Mouse (Mus musculus) liver, embryonic 13.5 days (tissue): ENCODE measurements at regions not wholly inside any gene's neighbourhood (a gene's known extent, or its start where the extent isn't known, plus 50 kb on each side); places are given as distances from the start of the nearest gene placed in this dataset.
"Not testable (repeated sequence)": the region's sequence is repeated elsewhere in the genome, so short reads cannot be mapped to it uniquely, and the experiment has no call there.

Experiments used
- ATAC-seq: fragments of 200-750 bp; cut with Nextera tagmentation; 2 replicates; pipeline ENCODE4 v1.8.0; 2017; ENCODE audit warnings: low read depth, mild to moderate bottlenecking, moderate number of reproducible peaks, moderate library complexity
- DNase-seq: peaks from one replicate; pipeline ENCODE4 v3.0.0; 2022
- H3K27ac ChIP-seq: fragments of 300-500 bp; sonication (generic); 2 replicates; pipeline ENCODE4 v1.5.1; 2015; ENCODE audit warnings: moderate library complexity, mild to moderate bottlenecking, inconsistent platforms
- H3K27me3 ChIP-seq: fragments of 300-500 bp; sonication (generic); 2 replicates; pipeline ENCODE4 v1.6.1; 2015; ENCODE audit warnings: mild to moderate bottlenecking, inconsistent platforms
- H3K36me3 ChIP-seq: fragments of 300-500 bp; sonication (generic); 2 replicates; pipeline ENCODE4 v1.6.1; 2015; ENCODE audit warnings: mild to moderate bottlenecking, inconsistent platforms
- H3K4me1 ChIP-seq: fragments of 300-500 bp; sonication (generic); replicated peaks from 2 replicates; pipeline ENCODE4 v1.6.1; 2015; ENCODE audit warnings: inconsistent platforms
- H3K4me2 ChIP-seq: fragments of 300-500 bp; sonication (generic); 2 replicates; pipeline ENCODE4 v1.6.1; 2015; ENCODE audit warnings: inconsistent platforms, mild to moderate bottlenecking, moderate library complexity
- H3K4me3 ChIP-seq: fragments of 300-500 bp; sonication (generic); replicated peaks from 2 replicates; pipeline ENCODE4 v1.5.1; 2015; ENCODE audit warnings: mild to moderate bottlenecking, inconsistent platforms
- H3K9ac ChIP-seq: fragments of 300-500 bp; sonication (generic); 2 replicates; pipeline ENCODE4 v1.6.1; 2015; ENCODE audit warnings: mild to moderate bottlenecking, inconsistent platforms
- H3K9me3 ChIP-seq: fragments of 300-500 bp; sonication (generic); replicated peaks from 2 replicates; pipeline ENCODE4 v1.6.1; 2016; ENCODE audit warnings: inconsistent platforms
- WGBS: fragments of 180-500 bp; shearing (Covaris S2); methylation state at CpG from one replicate; pipeline ENCODE4 v1.1.7; 2015; ENCODE audit not compliant: insufficient replicate concordance; 5-methylcytosine and 5-hydroxymethylcytosine counted together

- not testable (repeated sequence) for H3K27me3 ChIP-seq, H3K36me3 ChIP-seq, H3K9me3 ChIP-seq, H3K4me1 ChIP-seq, H3K9ac ChIP-seq, H3K27ac ChIP-seq, H3K4me2 ChIP-seq, ATAC-seq, H3K4me3 ChIP-seq, DNase-seq
- 64% methylated on average over 3 of the region's 3 CpGs for WGBS
Measured at GRCm38 (mm10) chr17:13432256-13432655, 77.9 kb downstream of the Tcp10c start.

DNA sequence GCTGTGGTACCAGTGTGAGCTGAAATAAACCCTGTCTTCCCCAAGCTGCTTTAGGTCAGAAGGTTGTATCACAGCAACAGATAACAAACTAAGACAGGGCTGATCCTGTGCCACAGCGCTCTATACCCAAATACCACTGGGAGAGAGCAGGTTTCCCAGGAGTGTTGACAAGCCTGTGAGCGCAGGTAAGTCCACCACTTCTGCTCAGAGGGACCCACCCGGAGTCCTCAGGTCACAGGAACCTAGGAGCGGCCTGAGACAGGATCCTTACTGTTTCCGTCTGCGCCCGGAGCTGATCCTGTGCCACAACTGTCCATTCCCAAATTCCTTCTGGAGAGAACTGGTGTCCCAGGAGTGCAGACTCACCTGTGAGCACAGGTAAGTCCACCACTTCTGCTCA is 79.8 kb downstream of the Tcp10c start:
- not testable (repeated sequence) for H3K27me3 ChIP-seq, H3K9ac ChIP-seq, H3K27ac ChIP-seq, H3K4me1 ChIP-seq, H3K36me3 ChIP-seq, ATAC-seq, H3K9me3 ChIP-seq, H3K4me3 ChIP-seq, DNase-seq, H3K4me2 ChIP-seq
- WGBS, result 67% methylated on average over 7 of the region's 7 CpGs

- H3K9me3 ChIP-seq, H3K4me3 ChIP-seq, H3K36me3 ChIP-seq, H3K27me3 ChIP-seq, H3K4me1 ChIP-seq, H3K9ac ChIP-seq, ATAC-seq, H3K27ac ChIP-seq, H3K4me2 ChIP-seq, DNase-seq: not testable (repeated sequence)
- WGBS, result 62% methylated on average over 3 of the region's 3 CpGs
Measured at GRCm38 (mm10) chr17:13438790-13439189, 84.4 kb downstream of the Tcp10c start.

DNA sequence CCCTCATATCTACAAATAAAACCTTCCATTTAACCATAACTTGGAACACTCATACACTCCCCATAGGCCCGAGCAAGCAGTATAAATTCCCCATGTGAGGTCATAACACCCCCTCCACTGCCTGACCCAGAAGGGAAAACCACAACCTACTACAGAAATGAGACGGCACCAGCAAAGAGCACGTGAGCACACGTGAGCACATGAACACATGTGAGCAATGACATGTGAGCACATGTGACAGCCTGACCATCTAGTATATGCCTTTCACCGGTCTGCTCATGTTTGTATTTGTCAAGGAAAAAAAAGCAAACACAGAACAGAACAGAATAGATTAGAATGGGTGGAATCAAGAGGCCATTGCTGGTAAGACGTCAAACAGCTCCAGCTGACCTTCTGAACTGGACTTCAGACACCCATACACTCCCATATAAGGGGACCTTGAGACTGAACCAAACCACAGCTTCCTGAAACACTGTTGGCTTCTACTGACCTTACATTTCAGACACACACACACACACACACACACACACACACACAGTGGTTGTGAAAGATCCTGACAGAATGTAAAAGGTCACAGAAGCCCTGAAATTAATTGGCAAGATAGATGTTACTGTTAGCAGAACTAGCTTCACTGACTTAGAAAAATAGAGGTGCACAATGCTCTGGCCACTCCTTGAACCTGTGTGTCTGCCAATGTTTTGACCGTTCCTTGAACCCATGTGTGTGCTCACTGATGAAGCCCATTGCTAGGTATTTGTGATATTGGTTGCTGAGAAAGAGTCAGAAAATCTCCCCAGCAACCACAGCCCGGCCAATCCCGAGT is 86.5 kb downstream of the Tcp10c start:
- H3K4me2 ChIP-seq, H3K27me3 ChIP-seq, H3K27ac ChIP-seq, H3K36me3 ChIP-seq, DNase-seq, ATAC-seq, H3K4me3 ChIP-seq, H3K9ac ChIP-seq, H3K4me1 ChIP-seq, H3K9me3 ChIP-seq: not testable (repeated sequence)
- WGBS, result 59% methylated on average over 9 of the region's 9 CpGs

DNA sequence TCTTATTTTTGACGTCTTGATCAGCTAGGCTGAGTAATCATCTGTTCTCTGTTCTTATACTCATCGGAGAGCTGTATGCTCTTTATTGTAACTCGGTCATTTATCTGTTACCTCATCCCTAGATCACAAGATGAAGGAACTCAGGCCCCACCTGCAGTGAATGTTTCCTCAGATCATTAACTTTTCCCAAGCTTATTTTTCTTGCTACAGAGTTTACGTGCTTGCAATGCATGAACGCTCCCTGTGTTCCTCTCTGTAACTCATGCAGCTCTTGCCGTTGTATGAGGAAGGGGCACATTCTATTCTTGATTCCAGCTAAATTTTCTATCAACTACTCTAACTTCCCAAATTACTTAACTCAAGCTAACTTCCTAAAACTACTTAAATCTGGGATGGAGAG is 87.9 kb downstream of the Tcp10c start:
- H3K27me3 ChIP-seq, ATAC-seq, H3K4me2 ChIP-seq, H3K4me3 ChIP-seq, H3K9me3 ChIP-seq, H3K4me1 ChIP-seq, H3K36me3 ChIP-seq, DNase-seq, H3K9ac ChIP-seq, H3K27ac ChIP-seq: not testable (repeated sequence)
- 58% methylated on average over 6 of the region's 6 CpGs for WGBS

DNA sequence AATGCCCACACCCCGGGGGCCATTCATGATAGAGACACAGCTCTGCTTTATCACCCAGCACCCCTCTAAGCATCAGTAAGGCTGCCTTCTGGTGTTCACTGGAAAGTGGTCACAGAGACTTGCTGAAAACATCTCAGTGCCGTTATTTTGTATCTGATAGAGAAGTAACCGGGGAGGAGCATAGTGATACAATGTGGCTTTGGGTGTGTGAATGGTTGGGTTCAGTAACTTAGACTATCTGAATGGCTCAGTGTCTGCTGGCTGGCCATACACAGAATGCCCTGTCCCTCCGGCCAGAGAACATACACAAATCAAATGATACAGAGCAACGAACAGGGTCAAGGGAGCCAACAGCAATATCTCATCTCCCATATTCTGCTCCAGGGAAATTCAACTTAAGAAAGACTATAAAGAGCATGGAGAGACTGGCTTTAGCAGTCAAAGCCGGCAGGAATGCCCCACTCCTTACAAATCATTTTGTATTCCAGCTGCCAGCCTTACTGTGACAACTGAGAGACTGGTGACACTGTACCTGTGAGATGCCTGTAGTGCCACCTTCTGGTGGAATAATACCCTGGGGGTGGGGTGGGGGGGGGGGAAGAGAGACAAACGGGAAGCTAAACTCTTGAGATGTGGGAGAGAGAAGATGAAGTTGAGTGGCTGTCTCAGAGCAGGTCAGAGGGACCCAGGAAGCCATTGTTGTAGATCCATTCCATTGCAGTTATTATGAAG is 102.7 kb downstream of the Tcp10c start:
- H3K4me1 ChIP-seq, DNase-seq, H3K27me3 ChIP-seq, H3K4me3 ChIP-seq, H3K27ac ChIP-seq, H3K9ac ChIP-seq, H3K4me2 ChIP-seq, ATAC-seq, H3K9me3 ChIP-seq, H3K36me3 ChIP-seq: not testable (repeated sequence)
- WGBS, result 63% methylated on average over 7 of the region's 7 CpGs

GRCm38 (mm10) chr17:13457942-13458341 is 103.6 kb downstream of the Tcp10c start:
- not testable (repeated sequence) for H3K27me3 ChIP-seq, H3K36me3 ChIP-seq, DNase-seq, H3K4me3 ChIP-seq, H3K4me1 ChIP-seq, H3K27ac ChIP-seq, H3K9ac ChIP-seq, H3K4me2 ChIP-seq, ATAC-seq, H3K9me3 ChIP-seq
- 66% methylated on average over 2 of the region's 2 CpGs for WGBS

GRCm38 (mm10) chr17:13458814-13459213 is 104.4 kb downstream of the Tcp10c start:
- H3K27ac ChIP-seq, DNase-seq, ATAC-seq, H3K36me3 ChIP-seq, H3K27me3 ChIP-seq, H3K9ac ChIP-seq, H3K4me2 ChIP-seq, H3K4me1 ChIP-seq, H3K9me3 ChIP-seq, H3K4me3 ChIP-seq: not testable (repeated sequence)
- WGBS, result 40% methylated on average over 1 of the region's 2 CpGs

DNA sequence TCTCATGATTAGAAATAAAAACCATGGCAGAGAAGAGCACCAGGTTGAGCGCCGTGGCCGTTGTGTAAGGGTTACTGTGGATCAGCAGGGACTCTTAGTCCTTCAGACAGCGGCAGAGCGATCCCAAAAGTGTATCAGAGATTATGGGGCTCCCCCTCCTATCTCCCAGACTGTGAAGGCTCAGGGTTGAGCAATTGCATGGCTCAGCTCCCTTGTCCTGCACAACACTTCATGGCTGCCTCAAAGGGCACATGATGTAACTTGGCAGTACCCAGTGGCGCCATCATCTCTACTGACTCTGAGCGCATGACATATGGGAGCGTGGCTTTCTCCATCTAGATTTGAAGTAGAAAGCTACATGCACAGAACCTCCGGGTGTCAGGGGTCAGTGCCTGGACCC is 108.3 kb downstream of the Tcp10c start:
- not testable (repeated sequence) for DNase-seq, H3K4me1 ChIP-seq, H3K36me3 ChIP-seq, H3K9ac ChIP-seq, H3K4me2 ChIP-seq, H3K9me3 ChIP-seq, H3K27ac ChIP-seq, H3K27me3 ChIP-seq, ATAC-seq, H3K4me3 ChIP-seq
- WGBS, result 84% methylated on average over 3 of the region's 9 CpGs

GRCm38 (mm10) chr17:13465822-13466221 is 111.5 kb downstream of the Tcp10c start:
- WGBS, result 22% methylated on average over 5 of the region's 5 CpGs
- H3K4me1 ChIP-seq, H3K27me3 ChIP-seq, H3K27ac ChIP-seq, H3K36me3 ChIP-seq, H3K4me3 ChIP-seq, DNase-seq, H3K9me3 ChIP-seq, H3K9ac ChIP-seq, ATAC-seq, H3K4me2 ChIP-seq: not testable (repeated sequence)

GRCm38 (mm10) chr17:13469867-13470380 is 115.6 kb downstream of the Tcp10c start:
- not testable (repeated sequence) for ATAC-seq, H3K9ac ChIP-seq, H3K27me3 ChIP-seq, H3K4me1 ChIP-seq, H3K9me3 ChIP-seq, H3K27ac ChIP-seq, H3K36me3 ChIP-seq, H3K4me2 ChIP-seq, H3K4me3 ChIP-seq, DNase-seq
- WGBS, result 61% methylated on average over 8 of the region's 8 CpGs
